Mouse (Mus musculus) subcutaneous adipose tissue, adult 2 months (tissue): ENCODE results near the gene Ms4a3. TPM values are rescaled to one million over a fixed set of nuclear protein-coding genes. Genes with fewer than 3 reads are reported as not detected.

Experiments
- polyA plus RNA-seq: library from polyadenylated mRNA; depleted of rRNA; stranded (reverse); fragments of >200 nt; gene quantifications from 2 replicates; pipeline ENCODE4 v1.2.3, GENCODE M21; 2012; ENCODE audit warnings: low replicate concordance; rRNA removed

Gene Ms4a3
- polyA plus RNA-seq = not detected in 2 replicates

DNA sequence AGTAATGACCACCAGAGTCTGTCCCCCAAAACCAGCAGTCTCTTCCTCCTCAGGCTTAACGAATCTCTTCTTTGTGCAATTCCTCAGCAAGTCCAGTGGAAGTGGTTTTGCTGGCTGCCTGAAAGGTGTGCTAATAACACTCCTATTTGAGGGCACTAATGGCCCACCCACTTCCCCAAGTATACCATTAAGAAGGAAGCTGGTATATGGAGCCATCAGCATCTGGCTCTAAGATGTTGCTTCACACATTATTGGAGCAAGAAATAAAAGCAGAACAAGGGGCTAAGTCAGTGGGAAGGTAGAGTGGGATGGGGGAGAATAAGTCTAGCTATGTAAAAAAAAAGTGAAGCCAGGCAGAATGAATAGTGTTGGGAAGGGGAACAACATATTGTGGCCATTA is at the start of gene Ms4a3:
Gene Ms4a3 (minus strand): TSS at position 120 of the 400 bp plus-strand sequence.

DNA sequence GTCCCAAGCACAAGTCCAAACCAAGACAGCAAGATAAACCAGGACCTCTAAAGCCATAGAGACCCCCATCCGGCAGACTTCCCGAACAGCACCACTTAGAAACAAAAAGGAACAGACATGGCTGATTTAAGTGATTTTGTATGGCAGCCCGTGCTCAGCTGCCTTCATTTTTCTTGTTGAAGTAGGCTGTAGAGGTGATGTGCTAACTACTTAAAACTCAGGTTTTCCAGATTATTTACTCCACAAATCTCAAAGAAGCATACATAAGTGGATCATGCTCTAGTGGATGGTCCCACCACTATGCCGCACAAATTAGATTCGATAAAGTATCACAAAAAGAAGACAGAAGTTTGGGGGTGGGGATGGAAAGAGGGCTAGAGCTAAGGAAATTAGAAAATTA is 19.8 kb upstream of the Ms4a3 start, which contains the start of gene Oosp2:
Gene Oosp2 (minus strand): TSS at position 101 of the 400 bp plus-strand sequence.

DNA sequence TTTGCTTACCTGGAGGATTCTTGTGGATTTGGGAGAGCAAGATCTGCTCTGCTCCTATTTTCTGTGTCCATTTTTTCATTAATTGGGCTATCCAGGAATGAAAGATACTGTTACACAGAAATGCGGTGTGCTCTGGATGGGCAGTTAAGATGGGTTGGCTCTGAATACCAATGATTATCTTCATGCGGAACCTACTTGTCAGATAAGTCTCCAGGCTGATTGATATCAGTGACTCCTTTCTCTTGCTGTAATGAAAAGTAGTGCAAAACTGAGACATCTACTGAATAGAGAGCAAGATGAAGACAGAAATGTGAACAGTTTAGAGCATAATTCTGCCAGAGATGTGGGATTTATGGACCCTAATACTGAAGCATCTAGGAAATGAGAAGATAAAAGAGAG is 17.1 kb downstream of the Ms4a3 start, which contains the start of gene Ms4a2:
Gene Ms4a2 (minus strand): TSS at position 169 of the 400 bp plus-strand sequence.

DNA sequence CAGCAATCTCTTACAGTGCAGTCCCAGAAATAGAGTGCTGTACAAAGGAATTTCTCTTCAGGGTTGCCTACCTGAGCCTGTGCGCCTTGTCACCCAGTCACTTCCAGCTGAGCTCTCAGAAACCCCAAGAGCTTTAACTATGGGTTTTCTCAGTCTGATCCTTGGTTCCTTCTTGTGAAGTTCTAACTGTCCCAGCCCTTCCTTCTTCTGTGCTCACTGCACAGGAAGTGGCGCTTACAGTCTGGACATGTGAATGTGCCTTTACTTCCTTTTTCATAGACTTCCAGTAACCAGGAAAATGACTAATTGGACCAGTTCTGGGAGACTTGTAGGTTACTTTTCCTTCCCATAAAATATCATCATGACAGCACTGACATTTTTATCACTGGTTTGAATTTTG is 36.0 kb downstream of the Ms4a3 start, which contains the start of gene Ms4a6d:
Gene Ms4a6d (minus strand): TSS at position 247 of the 400 bp plus-strand sequence.

Other genes with a start within 250 kb of the Ms4a3 start
- 0.42 and 4.8 TPM in 2 replicates for gene Ms4a4c, start 236.1 kb downstream of the Ms4a3 start, polyA plus RNA-seq
- 4.2 and 6.2 TPM in 2 replicates for gene Ms4a4b, start 197.3 kb downstream of the Ms4a3 start, polyA plus RNA-seq
- gene Ms4a6c, start 171.5 kb downstream of the Ms4a3 start, polyA plus RNA-seq = 7.5 and 13.0 TPM in 2 replicates
- 0.57 and 0.98 TPM in 2 replicates for gene Gm8369, start 154.9 kb downstream of the Ms4a3 start, polyA plus RNA-seq
- 7.5 and 10.6 TPM in 2 replicates for gene Ms4a6b, start 124.3 kb downstream of the Ms4a3 start, polyA plus RNA-seq
- gene Ms4a4d, start 104.0 kb downstream of the Ms4a3 start, polyA plus RNA-seq = 23.8 and 25.8 TPM in 2 replicates
- 6.9 and 7.9 TPM in 2 replicates for gene Ms4a6d, start 36.0 kb downstream of the Ms4a3 start, polyA plus RNA-seq
- gene Ms4a2, start 17.1 kb downstream of the Ms4a3 start, polyA plus RNA-seq = not detected in 2 replicates
- not detected in 2 replicates for gene Oosp2, start 19.7 kb upstream of the Ms4a3 start, polyA plus RNA-seq
- gene Oosp1, start 50.3 kb upstream of the Ms4a3 start, polyA plus RNA-seq = not detected in 2 replicates
- not detected in 2 replicates for gene Oosp3, start 56.2 kb upstream of the Ms4a3 start, polyA plus RNA-seq
- gene Gif, start 106.7 kb upstream of the Ms4a3 start, polyA plus RNA-seq = not detected in 2 replicates
- 18.3 and 19.2 TPM in 2 replicates for gene Mrpl16, start 129.5 kb upstream of the Ms4a3 start, polyA plus RNA-seq
- gene Stx3, start 178.6 kb upstream of the Ms4a3 start, polyA plus RNA-seq = 6.3 and 11.1 TPM in 2 replicates
- gene Olfr1417, start 198.4 kb upstream of the Ms4a3 start, polyA plus RNA-seq = not detected in 2 replicates
- gene Olfr1418, start 220.2 kb upstream of the Ms4a3 start, polyA plus RNA-seq = not detected in 2 replicates
- not detected in 2 replicates for gene Olfr1419, start 234.3 kb upstream of the Ms4a3 start, polyA plus RNA-seq
- gene Olfr1420, start 245.7 kb upstream of the Ms4a3 start, polyA plus RNA-seq = not detected in 2 replicates